Mouse (Mus musculus): Measurements from ENCODE around the gene Bbs7.
"Not testable (repeated sequence)": the region's sequence is repeated elsewhere in the genome, so short reads cannot be mapped to it uniquely, and the experiment has no call there.

Bbs7 gene

GRCm38 (mm10) chr3:36613202-36613907 is at the start of gene Bbs7:
TSS of gene Bbs7 (minus strand) at chr3:36613477.
- DNase-seq, result peak; percentile 92

GRCm38 (mm10) chr3:36645245-36645559 is 31.9 kb upstream of the Bbs7 start:
- not testable (repeated sequence) for DNase-seq

- DNase-seq, result no peak
Observed at GRCm38 (mm10) chr3:36644554-36645244, 31.4 kb upstream of the Bbs7 start.

- no peak for DNase-seq
Observed at GRCm38 (mm10) chr3:36643354-36643753, 30.1 kb upstream of the Bbs7 start.

- DNase-seq, result no peak
Observed at GRCm38 (mm10) chr3:36642736-36643135, 29.5 kb upstream of the Bbs7 start.

GRCm38 (mm10) chr3:36640787-36641186 is 27.5 kb upstream of the Bbs7 start:
- DNase-seq, result no peak

GRCm38 (mm10) chr3:36635449-36635848 is 22.2 kb upstream of the Bbs7 start:
- peak; percentile 16 for DNase-seq

- DNase-seq, result no peak
Observed at GRCm38 (mm10) chr3:36626803-36627202, 13.5 kb upstream of the Bbs7 start.

GRCm38 (mm10) chr3:36618181-36618580 is 4.9 kb upstream of the Bbs7 start:
- peak; percentile 5 for DNase-seq

- DNase-seq, result no peak
Observed at GRCm38 (mm10) chr3:36613908-36614255, 605 bp upstream of the Bbs7 start.

- no peak for DNase-seq
Observed at GRCm38 (mm10) chr3:36612687-36613086, 590 bp downstream of the Bbs7 start.

GRCm38 (mm10) chr3:36605894-36606783 is 7.1 kb downstream of the Bbs7 start:
- DNase-seq, result no peak

- not testable (repeated sequence) for DNase-seq
Observed at GRCm38 (mm10) chr3:36599773-36600172, 13.5 kb downstream of the Bbs7 start.

- DNase-seq, result no peak
Observed at GRCm38 (mm10) chr3:36598811-36599210, 14.5 kb downstream of the Bbs7 start.

GRCm38 (mm10) chr3:36571827-36572378 is 41.4 kb downstream of the Bbs7 start, which contains the start of gene Ccna2:
TSS of gene Ccna2 (minus strand) at chr3:36572150.
- DNase-seq, result peak; percentile 96

- DNase-seq, result no peak
Observed at GRCm38 (mm10) chr3:36571361-36571826, 41.9 kb downstream of the Bbs7 start.

GRCm38 (mm10) chr3:36569836-36570235 is 43.4 kb downstream of the Bbs7 start:
- DNase-seq, result no peak

- DNase-seq, result no peak
Observed at GRCm38 (mm10) chr3:36563666-36564065, 49.6 kb downstream of the Bbs7 start.

- DNase-seq, result no peak
Observed at GRCm38 (mm10) chr3:36559606-36560005, 53.7 kb downstream of the Bbs7 start.

- no peak for DNase-seq
Observed at GRCm38 (mm10) chr3:36557601-36558000, 55.7 kb downstream of the Bbs7 start.

GRCm38 (mm10) chr3:36552406-36553047 is 60.8 kb downstream of the Bbs7 start, which contains the start of gene Exosc9:
TSS of gene Exosc9 (plus strand) at chr3:36552606.
- peak; percentile 96 for DNase-seq

- no peak for DNase-seq
Observed at GRCm38 (mm10) chr3:36551851-36552384, 61.4 kb downstream of the Bbs7 start.
